Mouse (Mus musculus): Measurements from ENCODE around the gene Atg9a.
A peak's percentile ranks its signal among the peaks of the same experiment; 100 is the strongest.
"Not testable (repeated sequence)": the region's sequence is repeated elsewhere in the genome, so short reads cannot be mapped to it uniquely, and the experiment has no call there.

Gene Atg9a

GRCm38 (mm10) chr1:75191622-75192402 is at the start of gene Atg9a, which contains the start of gene Ankzf1:
TSS of gene Atg9a (minus strand) at chr1:75192196.
TSS of gene Ankzf1 (plus strand) at chr1:75192151.
- peak; percentile 96 for DNase-seq (ENCODE audit: low read depth, low spot score)

- no peak for DNase-seq (ENCODE audit: low read depth, low spot score)
These were observed 47.6 kb upstream of the Atg9a start for GRCm38 (mm10) chr1:75239591-75239990.

- DNase-seq (ENCODE audit: low read depth, low spot score) = peak; percentile 88
These were observed 44.4 kb upstream of the Atg9a start, which contains the start of gene Dnajb2 for GRCm38 (mm10) chr1:75236117-75237050. TSS of gene Dnajb2 (plus strand) at chr1:75236406.

GRCm38 (mm10) chr1:75234606-75235005 is 42.6 kb upstream of the Atg9a start:
- DNase-seq (ENCODE audit: low read depth, low spot score) = no peak

GRCm38 (mm10) chr1:75232489-75232888 is 40.5 kb upstream of the Atg9a start:
- not testable (repeated sequence) for DNase-seq (ENCODE audit: low read depth, low spot score)

GRCm38 (mm10) chr1:75231664-75232152 is 39.7 kb upstream of the Atg9a start, which contains the start of gene A630095N17Rik:
TSS of gene A630095N17Rik (minus strand) at chr1:75232102.
- DNase-seq (ENCODE audit: low read depth, low spot score) = no peak

GRCm38 (mm10) chr1:75231224-75231623 is 39.2 kb upstream of the Atg9a start:
- DNase-seq (ENCODE audit: low read depth, low spot score) = no peak

GRCm38 (mm10) chr1:75230335-75230994 is 38.5 kb upstream of the Atg9a start:
- no peak for DNase-seq (ENCODE audit: low read depth, low spot score)

GRCm38 (mm10) chr1:75229158-75229557 is 37.2 kb upstream of the Atg9a start:
- DNase-seq (ENCODE audit: low read depth, low spot score) = no peak

- DNase-seq (ENCODE audit: low read depth, low spot score) = no peak
These were observed 35.7 kb upstream of the Atg9a start for GRCm38 (mm10) chr1:75227653-75228052.

GRCm38 (mm10) chr1:75226138-75226537 is 34.1 kb upstream of the Atg9a start:
- no peak for DNase-seq (ENCODE audit: low read depth, low spot score)

GRCm38 (mm10) chr1:75225473-75225872 is 33.5 kb upstream of the Atg9a start:
- no peak for DNase-seq (ENCODE audit: low read depth, low spot score)

GRCm38 (mm10) chr1:75223532-75223931 is 31.5 kb upstream of the Atg9a start:
- no peak for DNase-seq (ENCODE audit: low read depth, low spot score)

GRCm38 (mm10) chr1:75222926-75223325 is 30.9 kb upstream of the Atg9a start:
- no peak for DNase-seq (ENCODE audit: low read depth, low spot score)

- DNase-seq (ENCODE audit: low read depth, low spot score) = no peak
These were observed 29.5 kb upstream of the Atg9a start for GRCm38 (mm10) chr1:75221538-75221937.

GRCm38 (mm10) chr1:75219531-75219930 is 27.5 kb upstream of the Atg9a start, which contains the start of gene Tuba4a:
TSS of gene Tuba4a (minus strand) at chr1:75219865.
- DNase-seq (ENCODE audit: low read depth, low spot score) = no peak

GRCm38 (mm10) chr1:75219078-75219477 is 27.1 kb upstream of the Atg9a start:
- peak; percentile 86 for DNase-seq (ENCODE audit: low read depth, low spot score)

GRCm38 (mm10) chr1:75218227-75219001 is 26.4 kb upstream of the Atg9a start:
- DNase-seq (ENCODE audit: low read depth, low spot score) = no peak

- DNase-seq (ENCODE audit: low read depth, low spot score) = no peak
These were observed 25.9 kb upstream of the Atg9a start for GRCm38 (mm10) chr1:75217893-75218226.

- DNase-seq (ENCODE audit: low read depth, low spot score) = no peak
These were observed 25.0 kb upstream of the Atg9a start for GRCm38 (mm10) chr1:75216797-75217585.
